Mouse (Mus musculus) myocyte (in vitro differentiated cells): ENCODE data around the gene Boc. TPM values are rescaled to one million over a fixed set of nuclear protein-coding genes. Genes with fewer than 3 reads are reported as not detected.

Experiments used
- H3K27me3 ChIP-seq: one replicate; pipeline ENCODE4 v1.6.1; 2011; ENCODE audit not compliant: control insufficient read depth, insufficient read depth, insufficient read length
- H3K36me3 ChIP-seq: one replicate; pipeline ENCODE4 v1.6.1; 2011; ENCODE audit not compliant: control insufficient read depth, insufficient read depth
- H3K4me2 ChIP-seq: one replicate; pipeline ENCODE4 v1.6.1; 2011; ENCODE audit warnings: low read depth, control low read depth
- H3K4me3 ChIP-seq: one replicate; pipeline ENCODE4 v1.5.1; 2011; ENCODE audit warnings: mild to moderate bottlenecking, control low read depth, moderate library complexity
- H3K79me2 ChIP-seq: one replicate; pipeline ENCODE4 v1.6.1; 2011; ENCODE audit not compliant: control insufficient read depth, insufficient read depth
- H3ac ChIP-seq: one replicate; pipeline ENCODE4 v1.6.1; 2011; ENCODE audit not compliant: control insufficient read depth, insufficient read length
- CEBPB ChIP-seq: IDR thresholded peaks from 2 replicates; pipeline ENCODE4 v1.6.1; 2011; ENCODE audit warnings: mild to moderate bottlenecking, moderate library complexity; ENCODE audit not compliant: poor library complexity, insufficient read depth, severe bottlenecking
- E2F4 ChIP-seq: IDR thresholded peaks from one replicate; pipeline ENCODE4 v1.6.1; 2011; ENCODE audit warnings: mild to moderate bottlenecking, control low read depth, moderate library complexity; ENCODE audit not compliant: insufficient read depth
- MAX ChIP-seq: IDR thresholded peaks from one replicate; pipeline ENCODE4 v1.6.1; 2011; ENCODE audit warnings: low read depth, mild to moderate bottlenecking, control low read depth
- MYOD1 ChIP-seq, 3 experiments: IDR thresholded peaks; one replicate each; pipeline ENCODE4 v1.6.1; 2011; ENCODE audit warnings: control low read depth in 2 of 3, low read depth in 2 of 3, mild to moderate bottlenecking in 2 of 3, moderate library complexity in 1 of 3; ENCODE audit not compliant: insufficient read length in 2 of 3, control insufficient read depth in 1 of 3
- MYOG ChIP-seq, 3 experiments: IDR thresholded peaks; one replicate each; pipeline ENCODE4 v1.6.1; 2011; ENCODE audit warnings: control low read depth in 2 of 3, low read depth in 2 of 3, mild to moderate bottlenecking in 2 of 3; ENCODE audit not compliant: insufficient read length in 2 of 3, control insufficient read depth in 1 of 3, insufficient read depth in 1 of 3
- POLR2A ChIP-seq: IDR thresholded peaks from one replicate; pipeline ENCODE4 v1.6.1; 2011; ENCODE audit warnings: low read depth, mild to moderate bottlenecking, control low read depth, moderate library complexity; ENCODE audit not compliant: insufficient read length
- POLR2AphosphoS2 ChIP-seq: IDR thresholded peaks from one replicate; pipeline ENCODE4 v1.6.1; 2011; ENCODE audit warnings: low read depth, control low read depth; ENCODE audit not compliant: insufficient read length
- REST ChIP-seq: IDR thresholded peaks from one replicate; pipeline ENCODE4 v1.6.1; 2011; ENCODE audit warnings: mild to moderate bottlenecking, control low read depth, moderate library complexity; ENCODE audit not compliant: insufficient read depth, insufficient read length
- SRF ChIP-seq: IDR thresholded peaks from one replicate; pipeline ENCODE4 v1.6.1; 2011; ENCODE audit warnings: low read depth; ENCODE audit not compliant: control insufficient read depth, insufficient read length
- TCF12 ChIP-seq: IDR thresholded peaks from one replicate; pipeline ENCODE4 v1.6.1; 2011; ENCODE audit warnings: mild to moderate bottlenecking, control low read depth; ENCODE audit not compliant: poor library complexity, insufficient read depth, severe bottlenecking
- TCF3 ChIP-seq: IDR thresholded peaks from one replicate; pipeline ENCODE4 v1.6.1; 2011; ENCODE audit warnings: low read depth, control low read depth; ENCODE audit not compliant: insufficient read length
- USF1 ChIP-seq: IDR thresholded peaks from one replicate; pipeline ENCODE4 v1.6.1; 2011; ENCODE audit warnings: low read depth, mild to moderate bottlenecking, control low read depth, moderate library complexity
- polyA plus RNA-seq: library from polyadenylated mRNA; unstranded; fragments of >200 nt; fragmentation: generic; extraction: Trizol; gene quantifications from one replicate; pipeline ENCODE4 v1.2.1, GENCODE M21; 2012; ENCODE audit warnings: missing spikeins

Gene Boc
- polyA plus RNA-seq, 1 experiment = 7.5 TPM

DNA sequence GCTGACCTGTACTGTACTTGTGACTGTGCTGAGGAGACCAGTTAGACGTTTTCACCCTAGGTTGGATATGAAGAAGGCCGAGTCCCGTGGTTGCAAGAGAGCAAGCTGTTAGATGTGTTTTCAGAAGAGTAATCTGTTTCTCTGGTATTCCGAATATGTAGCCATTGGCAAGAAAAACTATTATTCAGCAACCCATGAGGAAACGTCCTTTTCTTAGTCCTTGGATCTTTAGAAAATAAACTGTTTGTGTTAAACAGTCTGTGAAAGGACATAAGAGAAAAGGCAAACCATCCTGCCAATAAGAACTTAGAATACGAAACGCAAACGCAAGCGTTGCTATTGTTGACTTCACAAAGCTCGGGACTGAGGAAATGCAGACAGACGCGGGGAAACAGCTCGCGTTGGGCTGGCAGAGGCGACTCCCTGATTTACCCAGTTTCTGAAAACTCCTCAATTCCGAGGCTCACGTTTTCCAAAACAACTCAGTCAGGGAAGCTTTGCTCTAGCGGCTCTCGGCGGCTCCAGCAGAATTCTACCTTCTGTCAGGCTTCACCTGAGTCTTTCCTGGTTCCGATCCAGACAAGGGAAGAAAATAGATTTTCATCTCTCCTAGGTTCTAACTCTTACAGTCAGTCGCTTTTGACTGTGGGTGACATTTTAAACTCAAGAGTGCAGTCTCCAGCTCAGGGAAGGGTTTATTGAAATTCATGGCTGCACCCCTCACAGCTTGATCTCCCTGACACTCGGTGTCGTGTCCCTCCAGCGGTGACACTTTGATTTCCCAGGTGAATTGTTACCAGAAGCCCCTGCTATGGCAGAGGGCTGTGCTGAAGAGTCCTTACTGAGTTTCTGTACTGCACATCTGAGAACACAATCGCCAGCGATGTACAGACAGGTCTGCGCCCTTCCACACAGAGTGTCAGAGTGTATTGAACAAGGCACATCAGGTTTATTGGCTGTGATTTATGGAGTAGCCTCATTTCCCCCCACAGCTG lies 76.8 kb downstream of the Boc start:
- Histone ChIP-seq H3K79me2 (no peaks in the 10 kb centered on the region), H3K4me3 (no peak overlapping the region), H3K27me3 (no peaks in the 10 kb centered on the region), H3K36me3 (no peaks in the 10 kb centered on the region), H3K4me2 (no peak overlapping the region), H3ac (no peak overlapping the region)
- no peak for TF ChIP-seq POLR2AphosphoS2
- no peak for TF ChIP-seq REST
- TF ChIP-seq MYOD1 (IDR thresholded peaks at IDR 0.05; ENCODE audit: control insufficient read depth in 1 of 3, insufficient read length in 2 of 3, low read depth in 2 of 3) = no peak
- TF ChIP-seq POLR2A = no peak
- no peak for TF ChIP-seq SRF
- TF ChIP-seq MYOG (IDR thresholded peaks at IDR 0.05; ENCODE audit: control insufficient read depth in 1 of 3, insufficient read depth in 1 of 3, insufficient read length in 2 of 3, low read depth in 2 of 3) = no peak
- no peak for TF ChIP-seq CEBPB
- TF ChIP-seq MAX = no peak
- no peak for TF ChIP-seq E2F4
- TF ChIP-seq TCF3 = no peak

DNA sequence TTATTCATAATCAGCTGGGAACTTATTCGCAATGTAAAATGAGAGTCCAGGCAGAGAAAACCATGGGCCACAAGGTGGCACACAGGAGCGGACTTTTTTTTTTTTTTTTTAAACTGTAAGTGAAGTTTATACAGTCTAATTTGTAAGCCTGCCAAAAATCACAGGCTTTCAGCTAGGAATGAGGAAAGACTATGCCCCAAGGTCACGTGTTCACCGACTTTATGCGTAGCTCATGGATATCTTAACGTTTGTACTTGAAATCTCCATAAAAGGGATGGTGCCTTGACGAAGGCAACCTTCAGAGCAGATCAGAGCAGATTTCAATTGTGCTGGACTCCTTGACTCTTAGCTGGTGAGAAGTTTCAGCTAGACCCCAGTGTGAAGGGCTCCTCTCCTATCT lies 78.1 kb downstream of the Boc start:
- H3ac ChIP-seq = no peak overlapping the region
- H3K4me3 ChIP-seq = no peak overlapping the region
- H3K4me2 ChIP-seq = no peak overlapping the region
- H3K36me3 ChIP-seq = no peaks in the 10 kb centered on the region
- no peaks in the 10 kb centered on the region for H3K27me3 ChIP-seq
- H3K79me2 ChIP-seq = no peaks in the 10 kb centered on the region
- TF ChIP-seq POLR2AphosphoS2 (no peak), E2F4 (no peak), USF1 (no peak), TCF3 (no peak), POLR2A (no peak), MYOG (IDR thresholded peaks at IDR 0.05; ENCODE audit: control insufficient read depth in 1 of 3, insufficient read depth in 1 of 3, insufficient read length in 2 of 3, low read depth in 2 of 3) (no peak), TCF12 (no peak), CEBPB (no peak), REST (no peak), MAX (no peak), MYOD1 (IDR thresholded peaks at IDR 0.05; ENCODE audit: control insufficient read depth in 1 of 3, insufficient read length in 2 of 3, low read depth in 2 of 3) (no peak), SRF (no peak)

DNA sequence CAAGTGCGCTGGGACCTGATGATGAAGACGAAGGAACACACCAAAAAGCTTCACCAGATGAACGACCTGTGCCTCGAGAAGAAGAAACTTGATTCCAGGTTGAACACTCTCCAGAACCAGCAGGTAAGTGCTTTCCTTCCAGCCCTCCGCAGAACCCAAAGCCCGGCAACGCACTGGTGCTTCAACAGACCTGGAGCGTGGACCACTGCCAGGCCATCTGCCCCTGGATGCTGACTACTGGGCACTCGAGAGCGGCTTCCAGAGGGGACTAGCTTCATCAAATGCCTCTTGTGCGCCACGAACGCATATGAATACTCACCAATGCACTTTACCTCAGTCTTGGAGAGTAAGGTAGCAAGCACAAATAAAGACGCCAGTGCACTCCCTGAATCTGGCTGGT lies 78.8 kb downstream of the Boc start:
- no peak for TF ChIP-seq POLR2A
- TF ChIP-seq TCF12 = no peak
- no peak for TF ChIP-seq MYOD1 (IDR thresholded peaks at IDR 0.05; ENCODE audit: control insufficient read depth in 1 of 3, insufficient read length in 2 of 3, low read depth in 2 of 3)
- TF ChIP-seq POLR2AphosphoS2 = no peak
- no peak for TF ChIP-seq USF1
- TF ChIP-seq SRF = no peak
- no peak for TF ChIP-seq E2F4
- no peaks in the 10 kb centered on the region for H3K36me3 ChIP-seq
- H3K4me2 ChIP-seq = no peak overlapping the region
- no peak overlapping the region for H3K4me3 ChIP-seq
- H3K27me3 ChIP-seq = no peaks in the 10 kb centered on the region
- no peaks in the 10 kb centered on the region for H3K79me2 ChIP-seq
- H3ac ChIP-seq = no peak overlapping the region

DNA sequence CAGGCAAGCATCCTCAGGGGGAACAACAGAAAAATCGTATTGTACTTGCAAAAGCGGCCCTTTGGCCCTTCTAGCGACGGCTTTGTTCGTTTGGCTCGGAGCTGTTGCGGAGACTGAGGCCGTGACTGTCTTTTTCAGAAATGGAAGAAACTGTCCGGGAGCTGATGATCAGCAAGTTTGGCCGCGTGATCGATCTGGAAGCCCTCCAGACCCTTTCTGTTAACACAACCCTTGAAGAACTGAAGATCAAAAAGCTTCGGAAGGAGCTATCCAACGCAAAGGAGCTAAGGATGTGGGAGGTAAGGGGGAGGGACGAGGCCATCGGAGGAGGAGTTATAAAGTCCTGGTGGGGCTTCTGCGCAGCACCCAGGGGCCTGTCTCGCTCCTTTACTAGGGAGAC lies 79.9 kb downstream of the Boc start:
- H3K27me3 ChIP-seq = no peaks in the 10 kb centered on the region
- H3K36me3 ChIP-seq = no peaks in the 10 kb centered on the region
- no peak overlapping the region for H3K4me3 ChIP-seq
- no peak overlapping the region for H3K4me2 ChIP-seq
- no peaks in the 10 kb centered on the region for H3K79me2 ChIP-seq
- TF ChIP-seq E2F4 = no peak
- no peak overlapping the region for H3ac ChIP-seq

DNA sequence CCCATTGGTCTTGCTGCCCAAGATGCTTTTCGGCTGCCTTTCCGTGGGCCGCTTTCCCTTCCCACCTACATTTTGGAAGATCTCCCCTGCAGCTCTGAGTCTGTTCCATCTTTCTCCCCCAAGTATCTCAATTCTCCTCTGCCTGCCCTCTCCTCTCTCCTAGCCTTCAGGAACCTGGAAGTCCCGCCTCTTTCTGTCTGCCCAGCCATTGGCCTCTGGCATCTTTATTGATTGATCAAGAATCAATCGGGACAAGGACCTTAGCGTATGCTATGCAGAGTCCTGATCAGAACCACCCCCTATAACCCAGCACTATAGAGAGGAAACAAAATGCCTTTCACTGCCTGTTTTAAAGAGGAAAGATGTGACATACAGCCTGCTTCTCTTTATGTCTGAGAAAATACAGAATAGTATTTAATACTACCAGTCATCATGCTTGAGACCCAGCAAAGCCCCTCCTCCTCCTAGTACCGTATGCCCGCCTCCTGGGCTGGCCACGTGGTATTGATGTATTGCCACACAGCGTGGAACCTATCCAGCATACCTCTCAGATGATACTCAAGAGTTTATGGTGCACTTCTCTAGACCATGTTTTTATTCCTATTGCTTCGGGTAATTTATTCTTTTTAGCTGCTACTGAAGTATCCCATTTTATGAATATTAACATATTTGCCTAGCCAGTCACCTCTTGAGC lies 82.9 kb downstream of the Boc start:
- Histone ChIP-seq H3K4me3 (no peak overlapping the region), H3ac (no peak overlapping the region), H3K27me3 (no peaks in the 10 kb centered on the region), H3K79me2 (no peaks in the 10 kb centered on the region), H3K36me3 (no peaks in the 10 kb centered on the region), H3K4me2 (no peak overlapping the region)
- no peak for TF ChIP-seq REST
- no peak for TF ChIP-seq E2F4
- TF ChIP-seq MYOD1 (IDR thresholded peaks at IDR 0.05; ENCODE audit: control insufficient read depth in 1 of 3, insufficient read length in 2 of 3, low read depth in 2 of 3) = no peak
- no peak for TF ChIP-seq TCF3
- no peak for TF ChIP-seq TCF12
- TF ChIP-seq MAX = no peak
- no peak for TF ChIP-seq CEBPB
- no peak for TF ChIP-seq POLR2A
- TF ChIP-seq POLR2AphosphoS2 = no peak
- no peak for TF ChIP-seq SRF
- TF ChIP-seq USF1 = no peak
- no peak for TF ChIP-seq MYOG (IDR thresholded peaks at IDR 0.05; ENCODE audit: control insufficient read depth in 1 of 3, insufficient read depth in 1 of 3, insufficient read length in 2 of 3, low read depth in 2 of 3)
